10 mouse cellular contexts compared by ENCODE assay signal in genomic region chr14:100889163-100890157, GRCm38 (mm10).
A peak's percentile ranks its signal among the peaks of the same experiment; 100 is the strongest.
DNase-seq lines count a peak whose midpoint lies in the region; ATAC-seq and TF ChIP-seq lines count a peak whose summit lies in the region.
"Had no signal": no experiment of that assay in that cellular context is flagged by ENCODE, and none has a peak within 500 bp of the region (broad histone marks: within the 10 kb centered on the region; RNA-seq: fewer than 3 reads in every experiment).

No protein-coding gene starts in this region.

- H3K9ac ChIP-seq in stomach, embryonic 14.5 days (replicated peaks; ENCODE audit: low read depth, low read length) = no peak overlapping the region
- no peak overlapping the region for H3K9ac ChIP-seq in stomach, postnatal 0 days (ENCODE audit: low read length)
- no peak overlapping the region for H3K9ac ChIP-seq in limb, embryonic 13.5 days

- no peaks in the 10 kb centered on the region for H3K27me3 ChIP-seq in stomach, embryonic 14.5 days (ENCODE audit: control insufficient read depth, insufficient read depth, low read length)
- H3K27me3 ChIP-seq in stomach, postnatal 0 days (ENCODE audit: control insufficient read depth, insufficient read depth, low read length) = no peaks in the 10 kb centered on the region
- H3K27me3 ChIP-seq in limb, embryonic 13.5 days = no peaks in the 10 kb centered on the region

- TF ChIP-seq EP300 in stomach, postnatal 0 days (optimal IDR thresholded peaks at IDR 0.05) = no peak

- H3K4me1 ChIP-seq in stomach, embryonic 14.5 days (ENCODE audit: control insufficient read depth, insufficient read depth, low read length) = no peaks in the 10 kb centered on the region
- no peaks in the 10 kb centered on the region for H3K4me1 ChIP-seq in stomach, postnatal 0 days (replicated peaks; ENCODE audit: control insufficient read depth, insufficient read depth)
- H3K4me1 ChIP-seq in limb, embryonic 13.5 days = peaks cover 9% of the 10 kb centered on the region; the same call in 1 of the 2 replicates

- TF ChIP-seq CTCF in stomach, postnatal 0 days (IDR thresholded peaks at IDR 0.05; ENCODE audit: low read depth) = no peak

- peak; percentile 28; the same call in 1 of the 2 replicates for ATAC-seq in stomach, embryonic 14.5 days (ENCODE audit: insufficient number of reproducible peaks, insufficient read depth, low FRiP score, low read depth)
- no peak for ATAC-seq in stomach, postnatal 0 days (ENCODE audit: low FRiP score, low TSS enrichment)
- ATAC-seq in limb, embryonic 13.5 days (ENCODE audit: low FRiP score, low read depth) = peak; percentile 72; the same call in 1 of the 2 replicates
- no peak for ATAC-seq in erythroid progenitor cell, adult 5-6 weeks (replicated peaks; ENCODE audit: low FRiP score, poor library complexity, severe bottlenecking)

- DNase-seq in stomach, postnatal 0 days (ENCODE audit: low spot score) = no peak
- DNase-seq in hindlimb bud, embryonic 11.5 days (ENCODE audit: extremely low spot score, low read depth, low spot score) = peak; percentile 92
- peak; percentile 62 for DNase-seq in yolk sac, embryonic 10.5 days (ENCODE audit: low spot score)
- no peak for DNase-seq in spleen, adult 12 weeks (ENCODE audit: low spot score)
- DNase-seq in gastrocnemius, postnatal 10 days = no peak
- DNase-seq: right cerebral cortex, postnatal 4 days; thymus, postnatal 36 days had no signal

- H3K4me3 ChIP-seq in stomach, embryonic 14.5 days (ENCODE audit: low read depth, low read length) = no peak overlapping the region
- H3K4me3 ChIP-seq in stomach, postnatal 0 days (ENCODE audit: low read depth, low read length) = no peak overlapping the region
- no peak overlapping the region for H3K4me3 ChIP-seq in limb, embryonic 13.5 days

- no peak overlapping the region for H3K27ac ChIP-seq in stomach, embryonic 14.5 days (ENCODE audit: low read length)
- H3K27ac ChIP-seq in stomach, postnatal 0 days (replicated peaks) = no peak overlapping the region
- peak overlapping the region; percentile 44; the same call in 1 of the 2 replicates for H3K27ac ChIP-seq in limb, embryonic 13.5 days

- no peaks in the 10 kb centered on the region for H3K9me3 ChIP-seq in stomach, embryonic 14.5 days (ENCODE audit: control insufficient read depth, low read depth, low read length)
- no peaks in the 10 kb centered on the region for H3K9me3 ChIP-seq in stomach, postnatal 0 days (ENCODE audit: control insufficient read depth, low read length)
- no peaks in the 10 kb centered on the region for H3K9me3 ChIP-seq in limb, embryonic 13.5 days

- H3K36me3 ChIP-seq in stomach, embryonic 14.5 days (ENCODE audit: control insufficient read depth, insufficient read depth, low read length) = no peaks in the 10 kb centered on the region
- H3K36me3 ChIP-seq in stomach, postnatal 0 days (ENCODE audit: control insufficient read depth, insufficient read depth, low read length) = no peaks in the 10 kb centered on the region
- no peaks in the 10 kb centered on the region for H3K36me3 ChIP-seq in limb, embryonic 13.5 days

- 37% methylated on average over 18 of the region's 18 CpGs for WGBS in stomach, embryonic 14.5 days
- 43% methylated on average over 18 of the region's 18 CpGs for WGBS in stomach, postnatal 0 days
- WGBS in limb, embryonic 13.5 days = 18% methylated on average over 18 of the region's 18 CpGs

- H3K4me2 ChIP-seq in stomach, embryonic 14.5 days (replicated peaks; ENCODE audit: low read depth, low read length) = no peak overlapping the region
- H3K4me2 ChIP-seq in stomach, postnatal 0 days (replicated peaks; ENCODE audit: low read depth) = no peak overlapping the region
- H3K4me2 ChIP-seq in limb, embryonic 13.5 days (replicated peaks) = peak overlapping the region; percentile 34; the same call in 1 of the 2 replicates

Comparison
In these comparisons a context has a peak if more than half of its experiments do, and no peak if none do; other contexts are left out.
1. ATAC-seq: peak in stomach, embryonic 14.5 days (single experiment) and limb, embryonic 13.5 days (single experiment); none in stomach, postnatal 0 days (single experiment) and erythroid progenitor cell, adult 5-6 weeks (single experiment).
2. DNase-seq: peak in hindlimb bud, embryonic 11.5 days (single experiment) and yolk sac, embryonic 10.5 days (single experiment); none in stomach, postnatal 0 days (single experiment), spleen, adult 12 weeks (single experiment) and gastrocnemius, postnatal 10 days (single experiment).